Mouse (Mus musculus) v-Abl transformed pro-B cells (cell line): ENCODE data around the gene Csrnp2.

ENCODE experiments used
- in situ Hi-C, 2 experiments: fragments of 400-800 bp; cut with MboI; formaldehyde crosslinking; loops; one replicate each; pipeline ENCODE4 v1.15.1; 2025; ENCODE audit not compliant: unreplicated experiment in 2 of 2

Csrnp2 gene

GRCm38 (mm10) chr15:100485576-100485975 is 9.7 kb downstream of the Csrnp2 start:
- in situ Hi-C loops = no loop called here

- in situ Hi-C loops = no loop called here
Measured at GRCm38 (mm10) chr15:100478925-100479324, 16.4 kb downstream of the Csrnp2 start.

GRCm38 (mm10) chr15:100478351-100478750 is 16.9 kb downstream of the Csrnp2 start:
- in situ Hi-C loops = no loop called here

GRCm38 (mm10) chr15:100473926-100474503 is 21.3 kb downstream of the Csrnp2 start:
- in situ Hi-C loops = loop anchor here in 1 of 2 experiments (25.0 kb wide), 1 partner anchor 437 kb away; the partner anchor contains the start of gene Dip2b

GRCm38 (mm10) chr15:100470037-100470436 is 25.3 kb downstream of the Csrnp2 start:
- in situ Hi-C loops = loop anchor here in 1 of 2 experiments (25.0 kb wide), 1 partner anchor 433 kb away; the partner anchor contains the start of gene Dip2b

GRCm38 (mm10) chr15:100469189-100469545 is 26.1 kb downstream of the Csrnp2 start:
- in situ Hi-C loops = loop anchor here in 1 of 2 experiments (10.0 to 25.0 kb wide), 2 partner anchors 204 to 432 kb away; partner anchors contain the start of gene Dip2b

- in situ Hi-C loops = loop anchor here in 1 of 2 experiments (10.0 to 25.0 kb wide), 2 partner anchors 204 to 431 kb away; partner anchors contain the start of gene Dip2b
Measured at GRCm38 (mm10) chr15:100468295-100469188, 26.7 kb downstream of the Csrnp2 start, which contains the start of gene Letmd1. Gene Letmd1 (plus strand): TSS chr15:100469023.

- in situ Hi-C loops = loop anchor here in 1 of 2 experiments (10.0 to 25.0 kb wide), 2 partner anchors 203 to 430 kb away; partner anchors contain the start of gene Dip2b
Measured at GRCm38 (mm10) chr15:100467738-100468137, 27.6 kb downstream of the Csrnp2 start.

- in situ Hi-C loops = loop anchor here in 1 of 2 experiments (10.0 to 25.0 kb wide), 2 partner anchors 201 to 428 kb away; partner anchors contain the start of gene Dip2b
Measured at GRCm38 (mm10) chr15:100465432-100465831, 29.9 kb downstream of the Csrnp2 start.

GRCm38 (mm10) chr15:100463712-100464111 is 31.6 kb downstream of the Csrnp2 start:
- in situ Hi-C loops = loop anchor here (5.0 to 25.0 kb wide), 5 partner anchors 196 to 426 kb away; partner anchors contain the start of gene Dip2b (in 2 of the 2)

GRCm38 (mm10) chr15:100462086-100462485 is 33.2 kb downstream of the Csrnp2 start:
- in situ Hi-C loops = loop anchor here (5.0 to 25.0 kb wide), 5 partner anchors 195 to 425 kb away; partner anchors contain the start of gene Dip2b (in 2 of the 2)

GRCm38 (mm10) chr15:100461646-100462045 is 33.6 kb downstream of the Csrnp2 start:
- in situ Hi-C loops = loop anchor here (5.0 to 25.0 kb wide), 5 partner anchors 194 to 424 kb away; partner anchors contain the start of gene Dip2b (in 2 of the 2)

GRCm38 (mm10) chr15:100460942-100461341 is 34.3 kb downstream of the Csrnp2 start:
- in situ Hi-C loops = loop anchor here (5.0 to 25.0 kb wide), 5 partner anchors 194 to 424 kb away; partner anchors contain the start of gene Dip2b (in 2 of the 2)

GRCm38 (mm10) chr15:100458055-100458454 is 37.2 kb downstream of the Csrnp2 start:
- in situ Hi-C loops = loop anchor here in 1 of 2 experiments (10.0 to 25.0 kb wide), 2 partner anchors 133 to 421 kb away; partner anchors contain the start of gene Dip2b

- in situ Hi-C loops = loop anchor here in 1 of 2 experiments (10.0 to 25.0 kb wide), 2 partner anchors 133 to 420 kb away; partner anchors contain the start of gene Dip2b
Measured at GRCm38 (mm10) chr15:100457340-100457739, 37.9 kb downstream of the Csrnp2 start.

GRCm38 (mm10) chr15:100456356-100456991 is 38.8 kb downstream of the Csrnp2 start:
- in situ Hi-C loops = loop anchor here in 1 of 2 experiments (10.0 to 25.0 kb wide), 2 partner anchors 132 to 419 kb away; partner anchors contain the start of gene Dip2b

- in situ Hi-C loops = loop anchor here (5.0 to 25.0 kb wide), 4 partner anchors 35 to 415 kb away; partner anchors contain the start of gene Dip2b (in 1 of the 2)
Measured at GRCm38 (mm10) chr15:100452486-100452885, 42.8 kb downstream of the Csrnp2 start.

- in situ Hi-C loops = loop anchor here (5.0 to 25.0 kb wide), 4 partner anchors 34 to 414 kb away; partner anchors contain the start of gene Dip2b (in 1 of the 2)
Measured at GRCm38 (mm10) chr15:100451245-100451644, 44.0 kb downstream of the Csrnp2 start.

- in situ Hi-C loops = loop anchor here (10.0 kb wide), 2 partner anchors 55 to 65 kb away; no protein-coding TSS in a partner anchor
Measured at GRCm38 (mm10) chr15:100449495-100449894, 45.8 kb downstream of the Csrnp2 start.
